8 mouse cellular contexts compared by ENCODE assay signal in genomic region chr2:134017109-134017508, GRCm38 (mm10).
A peak's percentile ranks its signal among the peaks of the same experiment; 100 is the strongest.
DNase-seq lines count a peak whose midpoint lies in the region; ATAC-seq lines count a peak whose summit lies in the region.

No protein-coding gene starts in this region.

- H3K36me3 ChIP-seq in midbrain, embryonic 12.5 days: no peaks in the 10 kb centered on the region
- no peaks in the 10 kb centered on the region for H3K36me3 ChIP-seq in midbrain, embryonic 10.5 days
- no peaks in the 10 kb centered on the region for H3K36me3 ChIP-seq in embryonic facial prominence, embryonic 14.5 days (ENCODE audit: control insufficient read depth, insufficient read depth, low read length)

- no peaks in the 10 kb centered on the region for H3K9me3 ChIP-seq in midbrain, embryonic 12.5 days
- H3K9me3 ChIP-seq in midbrain, embryonic 10.5 days (replicated peaks): no peaks in the 10 kb centered on the region
- H3K9me3 ChIP-seq in embryonic facial prominence, embryonic 14.5 days (ENCODE audit: control insufficient read depth, low read length): no peaks in the 10 kb centered on the region

- no peaks in the 10 kb centered on the region for H3K4me1 ChIP-seq in midbrain, embryonic 12.5 days
- no peaks in the 10 kb centered on the region for H3K4me1 ChIP-seq in midbrain, embryonic 10.5 days
- no peaks in the 10 kb centered on the region for H3K4me1 ChIP-seq in embryonic facial prominence, embryonic 14.5 days (ENCODE audit: control insufficient read depth, insufficient read depth, low read length)

- no peak overlapping the region for H3K4me2 ChIP-seq in midbrain, embryonic 12.5 days (replicated peaks)
- no peak overlapping the region for H3K4me2 ChIP-seq in embryonic facial prominence, embryonic 14.5 days (ENCODE audit: low read depth, low read length)

- no peaks in the 10 kb centered on the region for H3K27me3 ChIP-seq in midbrain, embryonic 12.5 days
- H3K27me3 ChIP-seq in midbrain, embryonic 10.5 days (ENCODE audit: low read depth, poor library complexity, severe bottlenecking): no peaks in the 10 kb centered on the region
- no peaks in the 10 kb centered on the region for H3K27me3 ChIP-seq in embryonic facial prominence, embryonic 14.5 days (replicated peaks; ENCODE audit: control insufficient read depth, insufficient read depth, low read length)

- DNase-seq in cerebellum, postnatal 36 days: peak; percentile 5 to 7
- no peak for DNase-seq in cerebellum, adult 9-10 months
- DNase-seq in midbrain, embryonic 10.5 days (ENCODE audit: low spot score): no peak
- DNase-seq in embryonic facial prominence, embryonic 14.5 days (ENCODE audit: low spot score): peak; percentile 35
- DNase-seq in kidney, postnatal 4 days: peak; percentile 28 to 37
- DNase-seq in retina, embryonic 14.5 days (ENCODE audit: low spot score): peak; percentile 60
- no peak for DNase-seq in thymus, postnatal 10 days (ENCODE audit: low spot score in 2 of 2)

- H3K4me3 ChIP-seq in midbrain, embryonic 12.5 days: no peak overlapping the region
- no peak overlapping the region for H3K4me3 ChIP-seq in midbrain, embryonic 10.5 days
- H3K4me3 ChIP-seq in embryonic facial prominence, embryonic 14.5 days (ENCODE audit: low read depth, low read length): no peak overlapping the region

- peak; percentile 68; the same call in 1 of the 2 replicates for ATAC-seq in midbrain, embryonic 12.5 days (ENCODE audit: low FRiP score, low read depth)
- ATAC-seq in embryonic facial prominence, embryonic 14.5 days (ENCODE audit: low read depth): no peak

- H3K27ac ChIP-seq in midbrain, embryonic 12.5 days (replicated peaks): no peak overlapping the region
- no peak overlapping the region for H3K27ac ChIP-seq in midbrain, embryonic 10.5 days (replicated peaks)
- H3K27ac ChIP-seq in embryonic facial prominence, embryonic 14.5 days (replicated peaks; ENCODE audit: low read depth, low read length): no peak overlapping the region

- no peak overlapping the region for H3K9ac ChIP-seq in midbrain, embryonic 12.5 days (replicated peaks)
- no peak overlapping the region for H3K9ac ChIP-seq in embryonic facial prominence, embryonic 14.5 days (ENCODE audit: low read depth, low read length)

Comparison
In these comparisons a context has a peak if more than half of its experiments do, and no peak if none do; other contexts are left out.
1. DNase-seq: peak in cerebellum, postnatal 36 days (2 of 2), embryonic facial prominence, embryonic 14.5 days (single experiment), kidney, postnatal 4 days (2 of 2) and retina, embryonic 14.5 days (single experiment); none in cerebellum, adult 9-10 months (single experiment), midbrain, embryonic 10.5 days (single experiment) and thymus, postnatal 10 days (0 of 2).